Mouse (Mus musculus): ENCODE results near the gene Abl1. TPM values are rescaled to one million over a fixed set of nuclear protein-coding genes. Genes with fewer than 3 reads are reported as not detected.

The Abl1 gene
- polyA plus RNA-seq, 1 experiment from 2014 or later = 20.9 TPM

DNA sequence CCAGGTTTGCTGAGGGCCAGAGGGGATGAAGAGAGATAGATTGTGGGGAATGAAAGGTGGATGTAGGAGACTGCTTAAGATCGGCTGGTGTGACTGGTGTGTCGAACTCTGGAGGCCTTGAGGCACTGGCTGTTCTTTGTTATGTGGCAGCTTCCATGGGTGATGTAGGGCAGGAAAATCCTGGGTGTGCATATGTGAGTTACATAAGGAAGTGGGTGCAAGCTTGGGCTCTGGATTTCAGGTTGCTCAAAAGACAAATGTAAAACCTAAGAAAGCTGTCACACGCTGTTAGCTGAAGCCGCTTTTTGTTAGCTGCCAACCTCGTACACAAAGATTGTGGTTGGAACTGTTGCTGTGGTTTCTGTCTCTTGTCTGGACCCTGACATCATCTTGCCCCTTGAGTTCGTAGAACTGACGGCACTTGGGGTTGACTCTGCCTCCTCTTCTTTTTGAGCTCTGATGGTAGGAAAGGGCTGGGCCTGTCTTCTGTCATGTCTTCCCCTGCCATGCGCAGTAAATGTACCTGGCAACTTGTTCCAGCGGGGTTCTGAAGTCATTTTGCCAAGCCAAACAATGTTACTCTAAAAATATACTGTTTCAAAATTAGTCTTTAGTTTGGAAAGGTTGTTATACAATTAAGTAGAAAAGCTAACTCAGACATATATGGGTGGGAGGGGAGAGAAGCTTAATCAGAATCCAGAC lies 39.6 kb downstream of the Abl1 start:
- no peak overlapping the region for H3K27ac ChIP-seq
- WGBS = 89% methylated on average over 9 of the region's 9 CpGs
- no peak for DNase-seq (ENCODE audit: low spot score)
- 0 out of 2 replicates have a peak, but pooled peaks cover 4% of the 10 kb centered on the region for H3K4me1 ChIP-seq (replicated peaks; ENCODE audit: control insufficient read depth, insufficient read depth, low read length)
- no peaks in the 10 kb centered on the region for H3K27me3 ChIP-seq (ENCODE audit: control insufficient read depth, insufficient read depth, low read length)
- H3K36me3 ChIP-seq (replicated peaks; ENCODE audit: control insufficient read depth, insufficient read depth) = no peaks in the 10 kb centered on the region
- no peak for ATAC-seq (ENCODE audit: low FRiP score)
- no peak overlapping the region for H3K9ac ChIP-seq
- H3K4me2 ChIP-seq (replicated peaks) = no peak overlapping the region
- no peaks in the 10 kb centered on the region for H3K9me3 ChIP-seq (ENCODE audit: control insufficient read depth, low read length)
- H3K4me3 ChIP-seq (replicated peaks; ENCODE audit: low read length) = no peak overlapping the region

DNA sequence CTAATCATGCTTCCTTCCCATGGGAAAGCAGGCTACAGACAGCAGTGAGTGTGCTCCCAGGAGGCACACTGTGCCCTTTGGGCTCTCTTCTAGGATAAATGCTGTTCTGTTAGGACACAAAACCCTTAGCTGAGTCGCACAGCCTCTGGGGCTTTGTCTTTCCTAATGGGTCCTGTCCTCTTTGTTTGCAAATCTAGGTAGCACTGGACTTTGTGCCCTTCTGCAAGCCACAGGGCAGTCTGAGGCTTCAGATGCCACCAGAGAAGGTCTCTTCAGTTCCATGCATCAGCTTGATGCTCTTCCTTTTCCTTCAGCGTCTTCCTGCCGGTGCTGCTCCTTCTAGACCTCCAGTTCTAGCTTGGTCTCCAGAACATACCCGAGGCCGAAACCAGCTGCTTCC lies 42.5 kb downstream of the Abl1 start:
- DNase-seq (ENCODE audit: low spot score) (no peak), ATAC-seq (ENCODE audit: low FRiP score) (no peak)
- WGBS = 85% methylated on average over 5 of the region's 5 CpGs
- H3K27me3 ChIP-seq (ENCODE audit: control insufficient read depth, insufficient read depth, low read length) = no peaks in the 10 kb centered on the region
- no peak overlapping the region for H3K9ac ChIP-seq
- no peak overlapping the region for H3K4me2 ChIP-seq (replicated peaks)
- H3K27ac ChIP-seq = no peak overlapping the region
- no peak overlapping the region for H3K4me3 ChIP-seq (replicated peaks; ENCODE audit: low read length)
- H3K9me3 ChIP-seq (ENCODE audit: control insufficient read depth, low read length) = no peaks in the 10 kb centered on the region
- 0 out of 2 replicates have a peak, but pooled peaks cover 4% of the 10 kb centered on the region for H3K4me1 ChIP-seq (replicated peaks; ENCODE audit: control insufficient read depth, insufficient read depth, low read length)
- no peaks in the 10 kb centered on the region for H3K36me3 ChIP-seq (replicated peaks; ENCODE audit: control insufficient read depth, insufficient read depth)

DNA sequence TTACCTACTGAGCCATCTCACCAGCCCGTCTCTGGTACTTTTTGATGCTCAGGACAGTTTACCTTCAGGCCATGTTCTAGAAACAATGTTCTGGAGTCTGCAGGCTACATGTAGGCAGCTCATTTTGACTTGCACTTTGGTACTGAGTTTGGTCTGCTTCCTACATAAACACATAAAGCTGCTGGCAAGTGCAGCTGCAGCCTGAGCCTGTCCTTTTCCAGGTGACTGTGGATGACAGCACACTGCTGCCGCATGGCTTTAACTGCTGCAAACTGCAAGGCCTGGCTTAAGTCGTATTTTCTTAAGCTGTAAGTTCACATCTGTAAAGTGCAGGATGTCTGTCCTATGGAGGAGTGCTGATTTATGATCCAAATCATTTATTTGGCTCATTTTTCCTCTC lies 44.3 kb downstream of the Abl1 start:
- H3K27ac ChIP-seq = no peak overlapping the region
- 0 out of 2 replicates have a peak, but pooled peaks cover 4% of the 10 kb centered on the region for H3K4me1 ChIP-seq (replicated peaks; ENCODE audit: control insufficient read depth, insufficient read depth, low read length)
- DNase-seq (ENCODE audit: low spot score) (no peak), ATAC-seq (ENCODE audit: low FRiP score) (no peak)
- no peaks in the 10 kb centered on the region for H3K27me3 ChIP-seq (ENCODE audit: control insufficient read depth, insufficient read depth, low read length)
- H3K9me3 ChIP-seq (ENCODE audit: control insufficient read depth, low read length) = no peaks in the 10 kb centered on the region
- no peak overlapping the region for H3K4me2 ChIP-seq (replicated peaks)
- no peak overlapping the region for H3K4me3 ChIP-seq (replicated peaks; ENCODE audit: low read length)
- no peaks in the 10 kb centered on the region for H3K36me3 ChIP-seq (replicated peaks; ENCODE audit: control insufficient read depth, insufficient read depth)
- WGBS = 79% methylated on average over 3 of the region's 3 CpGs
- H3K9ac ChIP-seq = no peak overlapping the region

DNA sequence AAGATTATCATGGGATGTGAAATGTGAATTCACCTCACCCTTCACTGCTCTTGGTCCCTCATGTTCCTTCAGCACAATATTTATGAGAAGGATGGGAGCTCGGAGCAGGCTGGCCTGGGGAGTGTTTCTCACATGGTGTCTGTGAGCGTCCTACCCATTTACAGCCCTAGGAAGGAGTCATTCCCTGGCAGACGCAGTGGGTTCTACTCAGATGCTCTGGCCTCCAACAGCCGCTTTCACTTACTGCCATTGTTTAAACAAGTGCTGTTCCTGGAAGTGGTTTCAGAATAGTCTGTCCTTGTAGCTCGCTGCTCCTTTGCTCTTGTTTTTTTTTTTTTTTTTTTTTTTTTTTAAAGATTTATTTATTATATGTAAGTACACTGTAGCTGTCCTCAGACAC lies 45.4 kb downstream of the Abl1 start:
- H3K9me3 ChIP-seq (ENCODE audit: control insufficient read depth, low read length) = no peaks in the 10 kb centered on the region
- no peaks in the 10 kb centered on the region for H3K36me3 ChIP-seq (replicated peaks; ENCODE audit: control insufficient read depth, insufficient read depth)
- no peak overlapping the region for H3K4me2 ChIP-seq (replicated peaks)
- WGBS = 86% methylated on average over 5 of the region's 5 CpGs
- H3K9ac ChIP-seq = no peak overlapping the region
- no peak overlapping the region for H3K27ac ChIP-seq
- no peaks in the 10 kb centered on the region for H3K27me3 ChIP-seq (ENCODE audit: control insufficient read depth, insufficient read depth, low read length)
- no peak overlapping the region for H3K4me3 ChIP-seq (replicated peaks; ENCODE audit: low read length)
- ATAC-seq (ENCODE audit: low FRiP score) = no peak
- DNase-seq (ENCODE audit: low spot score) = no peak
- 0 out of 2 replicates have a peak, but pooled peaks cover 4% of the 10 kb centered on the region for H3K4me1 ChIP-seq (replicated peaks; ENCODE audit: control insufficient read depth, insufficient read depth, low read length)

GRCm38 (mm10) chr2:31739041-31739440 lies 50.9 kb downstream of the Abl1 start:
- H3K27me3 ChIP-seq (ENCODE audit: control insufficient read depth, insufficient read depth, low read length) = no peaks in the 10 kb centered on the region
- no peaks in the 10 kb centered on the region for H3K9me3 ChIP-seq (ENCODE audit: control insufficient read depth, low read length)
- no peak overlapping the region for H3K27ac ChIP-seq
- H3K4me3 ChIP-seq (replicated peaks; ENCODE audit: low read length) = no peak overlapping the region
- 80% methylated on average over 3 of the region's 3 CpGs for WGBS
- H3K4me1 ChIP-seq (replicated peaks; ENCODE audit: control insufficient read depth, insufficient read depth, low read length) = no peaks in the 10 kb centered on the region
- DNase-seq (ENCODE audit: low spot score) (no peak), ATAC-seq (ENCODE audit: low FRiP score) (no peak)
- no peak overlapping the region for H3K4me2 ChIP-seq (replicated peaks)
- no peaks in the 10 kb centered on the region for H3K36me3 ChIP-seq (replicated peaks; ENCODE audit: control insufficient read depth, insufficient read depth)
- no peak overlapping the region for H3K9ac ChIP-seq

GRCm38 (mm10) chr2:31741728-31742127 lies 53.6 kb downstream of the Abl1 start:
- no peak for ATAC-seq (ENCODE audit: low FRiP score)
- Histone ChIP-seq H3K4me3 (replicated peaks; ENCODE audit: low read length) (no peak overlapping the region), H3K36me3 (replicated peaks; ENCODE audit: control insufficient read depth, insufficient read depth) (no peaks in the 10 kb centered on the region), H3K27ac (no peak overlapping the region), H3K9me3 (ENCODE audit: control insufficient read depth, low read length) (no peaks in the 10 kb centered on the region), H3K4me1 (replicated peaks; ENCODE audit: control insufficient read depth, insufficient read depth, low read length) (no peaks in the 10 kb centered on the region), H3K4me2 (replicated peaks) (no peak overlapping the region), H3K9ac (no peak overlapping the region), H3K27me3 (ENCODE audit: control insufficient read depth, insufficient read depth, low read length) (no peaks in the 10 kb centered on the region)
- WGBS = 29% methylated on average over 1 of the region's 1 CpGs
- DNase-seq (ENCODE audit: low spot score) = no peak

DNA sequence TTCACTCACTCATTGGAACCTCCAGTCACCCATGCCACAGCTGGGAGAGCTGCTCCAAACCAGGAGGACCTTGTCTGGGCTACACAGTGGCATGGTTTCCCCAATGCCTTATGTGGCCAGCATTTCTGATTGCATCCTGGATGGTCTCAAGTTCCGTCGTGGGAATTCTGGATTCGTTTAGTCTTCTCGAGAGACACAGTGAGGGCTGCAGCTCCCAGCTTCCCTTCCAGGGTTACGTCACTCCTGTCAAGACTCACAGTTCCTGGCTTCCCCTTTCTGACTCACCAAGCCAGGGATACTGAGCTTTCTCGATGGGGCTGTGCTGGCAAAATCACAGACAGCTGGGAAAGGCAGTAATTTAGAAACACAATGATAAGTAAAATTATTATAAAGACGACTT lies 54.0 kb downstream of the Abl1 start:
- no peaks in the 10 kb centered on the region for H3K36me3 ChIP-seq (replicated peaks; ENCODE audit: control insufficient read depth, insufficient read depth)
- H3K4me2 ChIP-seq (replicated peaks) = no peak overlapping the region
- H3K4me3 ChIP-seq (replicated peaks; ENCODE audit: low read length) = no peak overlapping the region
- H3K27me3 ChIP-seq (ENCODE audit: control insufficient read depth, insufficient read depth, low read length) = no peaks in the 10 kb centered on the region
- no peaks in the 10 kb centered on the region for H3K9me3 ChIP-seq (ENCODE audit: control insufficient read depth, low read length)
- no peak for DNase-seq (ENCODE audit: low spot score)
- ATAC-seq (ENCODE audit: low FRiP score) = no peak
- no peak overlapping the region for H3K9ac ChIP-seq
- 43% methylated on average over 7 of the region's 7 CpGs for WGBS
- no peak overlapping the region for H3K27ac ChIP-seq
- no peaks in the 10 kb centered on the region for H3K4me1 ChIP-seq (replicated peaks; ENCODE audit: control insufficient read depth, insufficient read depth, low read length)

DNA sequence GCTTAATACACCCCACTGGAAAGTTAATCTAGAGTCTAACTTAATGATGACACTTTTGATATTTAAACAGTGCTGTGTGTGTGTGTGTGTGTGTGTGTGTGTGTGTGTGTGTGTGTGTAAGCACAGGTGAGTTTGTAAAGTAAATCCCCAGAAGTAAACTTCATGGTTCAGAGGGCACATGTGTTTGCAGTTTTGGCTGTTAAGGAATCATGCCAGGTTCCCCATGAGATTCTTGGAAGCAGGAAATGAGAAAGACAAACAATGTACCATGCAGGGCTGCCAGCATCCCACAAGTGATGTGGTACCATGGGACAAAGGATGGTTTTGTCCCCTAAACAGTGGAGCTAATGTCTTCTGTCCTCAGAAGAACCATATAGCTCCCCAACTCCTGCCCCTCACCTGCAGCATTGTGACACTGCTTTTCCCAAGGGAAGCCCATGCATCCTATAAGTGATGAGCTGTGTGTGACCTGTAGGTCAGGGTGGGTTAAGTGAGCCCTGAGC lies 57.6 kb downstream of the Abl1 start:
- Histone ChIP-seq H3K4me2 (replicated peaks) (no peak overlapping the region), H3K27me3 (ENCODE audit: control insufficient read depth, insufficient read depth, low read length) (no peaks in the 10 kb centered on the region), H3K36me3 (replicated peaks; ENCODE audit: control insufficient read depth, insufficient read depth) (no peaks in the 10 kb centered on the region), H3K9ac (no peak overlapping the region), H3K4me3 (replicated peaks; ENCODE audit: low read length) (no peak overlapping the region), H3K27ac (no peak overlapping the region), H3K9me3 (ENCODE audit: control insufficient read depth, low read length) (no peaks in the 10 kb centered on the region), H3K4me1 (replicated peaks; ENCODE audit: control insufficient read depth, insufficient read depth, low read length) (peaks cover 10% of the 10 kb centered on the region)
- DNase-seq (ENCODE audit: low spot score) (no peak), ATAC-seq (ENCODE audit: low FRiP score) (no peak)

GRCm38 (mm10) chr2:31746835-31747234 lies 58.7 kb downstream of the Abl1 start:
- DNase-seq (ENCODE audit: low spot score) = no peak
- Histone ChIP-seq H3K4me2 (replicated peaks) (no peak overlapping the region), H3K9me3 (ENCODE audit: control insufficient read depth, low read length) (no peaks in the 10 kb centered on the region), H3K4me1 (replicated peaks; ENCODE audit: control insufficient read depth, insufficient read depth, low read length) (peaks cover 10% of the 10 kb centered on the region), H3K27me3 (ENCODE audit: control insufficient read depth, insufficient read depth, low read length) (no peaks in the 10 kb centered on the region), H3K4me3 (replicated peaks; ENCODE audit: low read length) (no peak overlapping the region), H3K36me3 (replicated peaks; ENCODE audit: control insufficient read depth, insufficient read depth) (no peaks in the 10 kb centered on the region), H3K27ac (no peak overlapping the region), H3K9ac (no peak overlapping the region)
- 48% methylated on average over 4 of the region's 4 CpGs for WGBS
- ATAC-seq (ENCODE audit: low FRiP score) = no peak

Measured in hindbrain, embryonic 14.5 days (tissue).